Mouse (Mus musculus) central nervous system, embryonic 14 days (tissue): ENCODE data around the gene Fbxw17. TPM values are rescaled to one million over a fixed set of nuclear protein-coding genes. Genes with fewer than 3 reads are reported as not detected.

Experiments
- polyA plus RNA-seq: library from polyadenylated mRNA; depleted of rRNA; stranded (reverse); fragments of >200 nt; gene quantifications from 2 replicates; pipeline ENCODE4 v1.2.3, GENCODE M21; 2012; rRNA removed

The Fbxw17 gene
- 34.3 and 42.7 TPM in 2 replicates for polyA plus RNA-seq

DNA sequence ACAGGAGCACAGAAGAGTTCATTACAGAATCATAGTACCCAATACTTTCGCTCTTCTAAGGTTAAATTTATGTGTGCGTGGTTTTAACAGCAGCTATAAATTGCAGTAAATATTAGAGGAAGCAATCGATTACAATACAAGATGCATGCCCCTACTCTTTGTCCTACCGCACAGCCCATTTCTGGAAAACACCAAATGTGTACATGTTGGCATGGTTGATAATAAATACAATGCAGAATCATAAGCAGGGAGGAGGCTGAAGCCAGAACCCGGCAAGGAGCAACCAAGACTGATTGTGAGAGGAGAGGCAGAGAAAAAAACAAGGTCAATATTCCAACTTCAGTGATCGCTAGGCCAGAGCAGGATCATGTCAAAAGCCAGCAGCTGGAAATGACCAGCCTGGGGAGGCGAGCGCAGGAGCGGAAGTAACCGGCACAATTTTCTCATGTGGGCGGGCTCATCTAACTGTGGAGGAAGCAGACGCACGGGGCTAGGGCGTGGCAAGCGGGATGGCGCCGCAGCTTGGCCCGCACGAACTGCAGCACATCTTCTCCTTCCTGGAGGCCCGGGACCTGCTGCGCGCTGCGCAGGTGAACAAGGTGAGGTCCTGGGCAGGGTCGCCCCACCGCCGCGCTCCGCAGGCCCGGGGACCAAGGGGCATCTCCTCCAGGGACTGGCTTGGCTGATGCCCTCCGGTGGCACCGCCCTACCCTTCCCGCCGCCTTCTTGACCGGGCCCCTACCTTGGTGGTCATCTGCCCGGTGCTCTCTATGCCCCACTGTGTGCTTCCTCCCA lies at the start of gene Fbxw17:
Gene Fbxw17, plus strand, starts transcription at position 476 of the 795 bp plus-strand sequence.

DNA sequence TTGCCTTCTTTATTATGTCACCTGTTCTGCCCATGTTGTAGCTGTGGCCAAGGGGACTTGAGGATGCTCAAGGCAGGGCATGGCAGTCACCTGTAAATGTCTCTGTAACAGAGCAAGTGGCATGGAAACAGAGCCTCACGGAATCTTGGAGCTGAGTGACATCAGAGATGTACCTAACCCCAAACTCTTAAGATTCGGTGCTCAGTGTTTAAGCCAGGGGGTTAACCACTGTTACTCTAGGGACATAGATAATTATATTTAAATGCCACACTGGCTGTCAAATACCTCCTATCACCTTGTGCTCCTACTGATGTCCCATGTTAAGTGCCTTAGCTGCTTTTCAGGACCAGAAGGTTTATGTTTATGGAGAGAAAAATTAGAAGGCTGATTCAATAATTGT lies 26.1 kb downstream of the Fbxw17 start, which contains the start of gene Gm47429:
Gene Gm47429, minus strand, starts transcription at position 101 of the 400 bp plus-strand sequence.

DNA sequence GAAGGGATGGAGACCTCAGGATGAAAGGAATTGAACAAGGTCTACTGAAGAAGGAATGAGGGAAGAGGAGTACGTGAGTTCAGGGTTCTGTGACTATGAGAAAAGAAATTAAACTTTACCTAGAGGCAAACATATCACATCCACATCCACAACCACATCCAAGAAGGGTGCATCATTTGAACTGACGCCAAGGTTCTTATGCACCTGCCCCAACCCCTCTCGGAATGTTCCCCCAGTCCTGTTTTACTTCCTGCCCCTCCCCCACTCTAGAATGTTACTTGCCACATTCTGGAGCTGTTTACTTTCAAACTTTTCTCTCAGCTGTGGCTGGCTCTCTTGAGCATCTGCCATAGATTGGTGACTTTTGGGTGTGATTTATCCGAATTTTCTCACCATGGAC lies 49.3 kb downstream of the Fbxw17 start, which contains the start of gene Nutm2:
Gene Nutm2, plus strand, starts transcription at position 301 of the 400 bp plus-strand sequence.

Other genes starting within 250 kb of the Fbxw17 start
- gene Gm906, start 167.6 kb upstream of the Fbxw17 start, polyA plus RNA-seq: not detected in 2 replicates
- gene Gm47429, start 26.0 kb downstream of the Fbxw17 start, polyA plus RNA-seq: not detected in 2 replicates
- not detected in 2 replicates for gene Nutm2, start 49.4 kb downstream of the Fbxw17 start, polyA plus RNA-seq
- not detected in 2 replicates for gene Gm904, start 225.4 kb downstream of the Fbxw17 start, polyA plus RNA-seq